In the genomic region with DNA sequence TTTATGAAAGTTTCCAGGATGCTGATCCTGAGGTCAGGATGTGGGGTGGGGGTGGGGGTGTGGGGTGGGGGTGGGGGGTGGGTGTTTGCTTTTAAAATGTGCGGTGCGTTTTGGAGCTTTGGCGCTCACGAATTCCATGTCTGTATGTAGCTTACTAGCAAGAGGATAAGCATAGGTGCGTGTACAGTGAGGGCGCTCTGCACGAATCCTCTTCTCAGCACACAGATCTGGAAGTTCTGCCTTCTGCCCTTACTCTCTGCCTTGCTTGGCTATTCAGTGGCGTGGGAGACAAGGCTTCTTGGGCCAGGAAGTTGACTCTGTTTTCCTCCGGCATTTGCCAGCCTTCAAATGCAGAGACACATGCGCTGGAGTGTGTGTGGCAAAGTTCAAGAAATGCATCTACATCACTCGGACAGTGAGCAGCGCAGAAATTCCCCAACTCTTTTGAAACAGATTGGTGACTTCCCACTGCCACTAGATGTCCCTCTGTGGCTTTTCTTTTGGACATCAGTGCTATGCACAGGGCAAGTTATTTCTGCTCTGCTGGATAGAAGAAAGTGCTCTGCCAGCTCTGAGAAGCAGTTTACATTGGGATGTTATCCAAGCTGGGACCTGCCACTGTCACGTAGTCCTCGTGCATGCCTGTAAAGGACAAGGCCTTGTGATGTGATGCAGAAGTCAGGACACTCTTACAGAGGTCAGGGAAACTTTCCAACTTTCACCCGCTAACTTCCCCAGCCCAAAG, we compare ENCODE assay signal across 8 mouse cellular contexts. TPM values are rescaled to one million over a fixed set of nuclear protein-coding genes. Genes with fewer than 3 reads are reported as not detected.
A peak's percentile ranks its signal among the peaks of the same experiment; 100 is the strongest.
DNase-seq lines count a peak whose midpoint lies in the region; ATAC-seq lines count a peak whose summit lies in the region.

No protein-coding gene starts in this region.

- H3K9ac ChIP-seq in liver, embryonic 16.5 days (ENCODE audit: low read depth, low read length), result no peak overlapping the region

- H3K27me3 ChIP-seq in liver, embryonic 16.5 days (ENCODE audit: control insufficient read depth, insufficient read depth, low read depth, low read length), result no peaks in the 10 kb centered on the region

- no peak overlapping the region for H3K27ac ChIP-seq in liver, embryonic 16.5 days (ENCODE audit: low read length)

- peak; percentile 34 for DNase-seq in urinary bladder, postnatal 14 days (ENCODE audit: low spot score)
- no peak for DNase-seq in urinary bladder, postnatal 10 days (ENCODE audit: low spot score)
- DNase-seq in frontal cortex, postnatal 25 days (ENCODE audit: low spot score in 2 of 2), result peak; percentile 17 to 18
- peak; percentile 13 for DNase-seq in kidney, adult 9 months
- DNase-seq in right cerebral cortex, adult 18-20 months, result peak; percentile 47
- DNase-seq in thymus, postnatal 0 days (ENCODE audit: low spot score), result no peak
- no peak for DNase-seq in thymus, postnatal 4 days

- H3K4me1 ChIP-seq in liver, embryonic 16.5 days (ENCODE audit: control insufficient read depth, low read depth, low read length), result no peaks in the 10 kb centered on the region

- ATAC-seq in liver, embryonic 16.5 days (ENCODE audit: low read depth), result peak; percentile 59

- no peaks in the 10 kb centered on the region for H3K9me3 ChIP-seq in liver, embryonic 16.5 days (replicated peaks; ENCODE audit: control insufficient read depth, low read length)

- H3K4me3 ChIP-seq in liver, embryonic 16.5 days (ENCODE audit: low read depth, low read length), result no peak overlapping the region

- H3K36me3 ChIP-seq in liver, embryonic 16.5 days (ENCODE audit: control insufficient read depth, insufficient read depth), result no peaks in the 10 kb centered on the region

- no peak overlapping the region for H3K4me2 ChIP-seq in liver, embryonic 16.5 days (ENCODE audit: low read depth, low read length)

- WGBS in liver, embryonic 16.5 days (ENCODE audit: insufficient replicate concordance), result 58% methylated on average over 15 of the region's 15 CpGs

RNA-seq across cellular contexts. Expression of a gene that starts 31.5 kb away (rescaled TPM):
- 488 and 536 TPM in 2 replicates for polyA plus RNA-seq in liver, embryonic 16.5 days (2015; fragmentation: Nextera tagmentation; extraction: Ambion mirVana)
- 29.9 and 30.7 TPM in 2 replicates for polyA plus RNA-seq in thymus, postnatal 0 days (2015; fragmentation: Nextera tagmentation; extraction: Ambion mirVana)

Comparison
In these comparisons a context has a peak if more than half of its experiments do, and no peak if none do; other contexts are left out.
1. DNase-seq: peak in urinary bladder, postnatal 14 days (single experiment), frontal cortex, postnatal 25 days (2 of 2), kidney, adult 9 months (single experiment) and right cerebral cortex, adult 18-20 months (single experiment); none in urinary bladder, postnatal 10 days (single experiment), thymus, postnatal 0 days (single experiment) and thymus, postnatal 4 days (single experiment).
2. RNA of a gene that starts 31.5 kb away (polyA plus RNA-seq): 488 to 536 TPM in liver, embryonic 16.5 days; 29.9 to 30.7 TPM in thymus, postnatal 0 days; every median in the first group is over 10 times any median in the second.